Mouse (Mus musculus): ENCODE measurements around the gene Ninl. TPM values are rescaled to one million over a fixed set of nuclear protein-coding genes. Genes with fewer than 3 reads are reported as not detected.

The Ninl gene
- total RNA-seq, 1 experiment from 2014 or later, result 18.9 TPM

GRCm38 (mm10) chr2:150902347-150902746 is 136.8 kb downstream of the Ninl start:
- DNase-seq, result no peak

GRCm38 (mm10) chr2:150900341-150900740 is 138.8 kb downstream of the Ninl start:
- DNase-seq, result no peak

GRCm38 (mm10) chr2:150895691-150896252 is 143.4 kb downstream of the Ninl start:
- DNase-seq, result no peak

DNA sequence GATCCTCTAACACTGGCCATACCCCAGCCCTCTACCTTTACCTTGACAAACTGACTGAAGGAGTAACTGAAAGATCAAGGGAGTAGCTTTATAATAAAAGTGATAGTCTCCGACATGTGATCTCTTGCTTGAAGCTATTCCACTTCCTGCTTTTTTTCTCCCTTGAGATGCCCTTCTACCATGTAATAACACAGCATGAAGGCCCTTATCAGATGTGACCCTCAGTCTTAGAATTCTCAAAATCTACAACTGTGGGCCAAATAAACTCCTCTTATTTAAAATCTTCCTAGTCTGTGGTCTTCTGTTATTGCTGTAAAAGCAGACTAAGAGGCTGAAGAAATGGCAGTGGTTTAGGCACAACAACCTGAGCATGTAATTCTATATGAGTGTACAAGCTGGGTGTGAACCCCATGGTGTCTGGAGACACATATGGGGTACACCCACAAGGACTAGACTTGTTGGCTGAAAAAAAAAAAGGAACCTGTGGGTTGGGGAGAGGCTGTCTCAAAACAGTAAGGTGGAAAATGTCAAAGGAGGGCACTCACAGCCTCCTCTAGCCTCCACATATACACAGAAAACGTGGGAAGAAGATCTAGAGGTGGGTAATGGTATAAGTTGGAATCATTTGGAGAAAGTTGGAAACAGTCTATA is 144.4 kb downstream of the Ninl start:
- DNase-seq, result no peak

- no peak for DNase-seq
Observed at GRCm38 (mm10) chr2:150887370-150887769, 151.8 kb downstream of the Ninl start.

DNA sequence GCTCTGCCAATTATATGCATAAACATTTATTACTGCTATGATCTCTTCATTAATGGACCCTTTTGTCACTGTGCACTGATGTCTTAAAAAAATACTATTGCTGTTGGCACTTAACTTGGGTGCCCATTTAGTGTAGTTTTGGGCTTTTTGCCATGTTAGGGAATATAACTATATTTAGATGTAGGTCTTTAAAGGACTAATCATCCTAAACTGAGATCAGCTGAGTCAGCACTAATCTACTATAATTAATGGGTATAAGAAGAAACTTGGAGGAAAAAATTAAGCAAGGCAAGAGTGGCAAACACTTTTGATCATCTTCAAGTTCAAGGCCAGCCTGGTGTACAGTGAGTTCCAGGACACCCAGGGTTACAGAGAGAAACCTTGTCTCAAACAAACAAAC is 152.9 kb downstream of the Ninl start:
- DNase-seq, result no peak

DNA sequence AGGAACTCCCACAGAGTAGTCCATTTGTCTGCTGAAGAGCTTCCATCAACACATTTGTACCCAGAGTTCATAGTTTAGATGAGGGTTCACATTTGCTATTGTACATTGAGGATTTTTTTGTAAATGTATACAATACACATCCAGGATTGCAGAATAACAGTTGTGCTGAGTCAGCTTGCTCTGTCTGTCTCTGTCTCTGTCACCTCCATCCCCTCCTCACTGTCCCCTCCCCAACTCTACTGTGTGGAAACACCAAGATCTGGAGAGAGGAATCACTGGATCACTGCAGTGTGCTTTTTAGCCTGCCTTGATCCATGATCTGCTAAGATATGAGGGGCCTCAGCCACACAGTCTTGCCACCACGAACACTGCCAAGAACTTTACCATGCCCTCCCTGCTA is 153.4 kb downstream of the Ninl start:
- DNase-seq, result no peak

- DNase-seq, result no peak
Observed at GRCm38 (mm10) chr2:150884779-150885110, 154.4 kb downstream of the Ninl start.

Other genes with a start within 250 kb of the Ninl start
- gene Abhd12, start 134.6 kb downstream of the Ninl start, total RNA-seq (2021), result 59.1 and 60.8 TPM in 2 replicates
- gene Gins1, start 134.0 kb downstream of the Ninl start, total RNA-seq (2021), result 5.6 and 6.9 TPM in 2 replicates
- 10.8 and 13.4 TPM in 2 replicates for gene Nanp, start within 50 bp of the Ninl start, total RNA-seq (2021)
- gene Gm14151, start 53.0 kb upstream of the Ninl start, total RNA-seq (2021), result not detected in 2 replicates
- gene Gm14147, start 58.9 kb upstream of the Ninl start, total RNA-seq (2021), result not detected in 2 replicates

All from adrenal gland, postnatal 14 days (tissue).